Mouse (Mus musculus) ES-CJ7 (cell line): ENCODE data around the gene Lrrfip1.

ENCODE experiments used
- DNase-seq: peaks from one replicate; pipeline ENCODE4 v3.0.0; 2011; ENCODE audit warnings: low read depth, low spot score

Gene Lrrfip1

GRCm38 (mm10) chr1:90998891-90999611, 514 bp downstream of the Lrrfip1 start:
- DNase-seq = peak; percentile 25

GRCm38 (mm10) chr1:90999911-91000601, 1.5 kb downstream of the Lrrfip1 start:
- no peak for DNase-seq

- DNase-seq = no peak
These were observed 2.6 kb downstream of the Lrrfip1 start for GRCm38 (mm10) chr1:91001101-91001500.

- DNase-seq = no peak
These were observed 3.5 kb downstream of the Lrrfip1 start for GRCm38 (mm10) chr1:91001871-91002539.

GRCm38 (mm10) chr1:91002641-91003040, 4.1 kb downstream of the Lrrfip1 start:
- no peak for DNase-seq

- no peak for DNase-seq
These were observed 5.2 kb downstream of the Lrrfip1 start for GRCm38 (mm10) chr1:91003522-91004253.

- no peak for DNase-seq
These were observed 7.5 kb downstream of the Lrrfip1 start for GRCm38 (mm10) chr1:91006037-91006436.

- no peak for DNase-seq
These were observed 8.2 kb downstream of the Lrrfip1 start for GRCm38 (mm10) chr1:91006708-91007107.

- DNase-seq = no peak
These were observed 9.7 kb downstream of the Lrrfip1 start for GRCm38 (mm10) chr1:91008147-91008682.

GRCm38 (mm10) chr1:91008746-91009145, 10.2 kb downstream of the Lrrfip1 start:
- no peak for DNase-seq

GRCm38 (mm10) chr1:91009266-91009665, 10.7 kb downstream of the Lrrfip1 start:
- no peak for DNase-seq

GRCm38 (mm10) chr1:91010216-91010615, 11.7 kb downstream of the Lrrfip1 start:
- no peak for DNase-seq

- DNase-seq = no peak
These were observed 12.2 kb downstream of the Lrrfip1 start for GRCm38 (mm10) chr1:91010716-91011115.

- no peak for DNase-seq
These were observed 12.8 kb downstream of the Lrrfip1 start for GRCm38 (mm10) chr1:91011336-91011735.

- DNase-seq = no peak
These were observed 15.3 kb downstream of the Lrrfip1 start for GRCm38 (mm10) chr1:91013803-91014202.

GRCm38 (mm10) chr1:91015571-91015970, 17.0 kb downstream of the Lrrfip1 start:
- no peak for DNase-seq

- DNase-seq = no peak
These were observed 18.7 kb downstream of the Lrrfip1 start for GRCm38 (mm10) chr1:91017111-91017758.

- DNase-seq = no peak
These were observed 20.8 kb downstream of the Lrrfip1 start for GRCm38 (mm10) chr1:91019346-91019745.

GRCm38 (mm10) chr1:91021304-91021703, 22.8 kb downstream of the Lrrfip1 start:
- DNase-seq = peak; percentile 55

GRCm38 (mm10) chr1:91022157-91022895, 23.8 kb downstream of the Lrrfip1 start:
- no peak for DNase-seq
